Mouse (Mus musculus) kidney, postnatal 0 days (tissue): ENCODE measurements around the gene Nbea. TPM values are rescaled to one million over a fixed set of nuclear protein-coding genes. Genes with fewer than 3 reads are reported as not detected.

ENCODE experiments used
- ATAC-seq: fragments of 200-750 bp; cut with Nextera tagmentation; replicated peaks from 2 replicates; pipeline ENCODE4 v1.8.0; 2017; ENCODE audit warnings: low read depth, moderate number of reproducible peaks, moderate TSS enrichment, moderate library complexity; ENCODE audit not compliant: low FRiP score
- DNase-seq: peaks from one replicate; pipeline ENCODE4 v3.0.0-alpha.2; 2016; ENCODE audit warnings: low spot score
- H3K27ac ChIP-seq: fragments of 300-500 bp; sonication (generic); 2 replicates; pipeline ENCODE4 v1.5.1; 2014; ENCODE audit warnings: mild to moderate bottlenecking
- H3K27me3 ChIP-seq: fragments of 300-500 bp; sonication (generic); 2 replicates; pipeline ENCODE4 v1.6.1; 2014; ENCODE audit warnings: low read length, mixed read lengths; ENCODE audit not compliant: insufficient read depth
- H3K36me3 ChIP-seq: fragments of 300-500 bp; sonication (generic); 2 replicates; pipeline ENCODE4 v1.6.1; 2014; ENCODE audit warnings: low read length, mixed read lengths; ENCODE audit not compliant: insufficient read depth
- H3K4me1 ChIP-seq: fragments of 300-500 bp; sonication (generic); replicated peaks from 2 replicates; pipeline ENCODE4 v1.6.1; 2014; ENCODE audit warnings: antibody characterized with exemption, low read length, mixed read lengths; ENCODE audit not compliant: insufficient read depth
- H3K4me2 ChIP-seq: fragments of 300-500 bp; sonication (generic); 2 replicates; pipeline ENCODE4 v1.6.1; 2014; ENCODE audit warnings: mild to moderate bottlenecking, low read length, moderate library complexity, mixed read lengths
- H3K4me3 ChIP-seq: fragments of 300-500 bp; sonication (generic); replicated peaks from 2 replicates; pipeline ENCODE4 v1.5.1; 2014; ENCODE audit warnings: low read depth, low read length
- H3K9ac ChIP-seq: fragments of 300-500 bp; sonication (generic); 2 replicates; pipeline ENCODE4 v1.6.1; 2014; ENCODE audit warnings: low read depth, low read length
- H3K9me3 ChIP-seq: fragments of 300-500 bp; sonication (generic); replicated peaks from 2 replicates; pipeline ENCODE4 v1.6.1; 2016; ENCODE audit warnings: low read length, inconsistent platforms, mixed read lengths
- CTCF ChIP-seq: IDR thresholded peaks from 2 replicates; pipeline ENCODE4 v1.5.1; 2016; ENCODE audit warnings: antibody characterized with exemption, low read depth, mild to moderate bottlenecking, moderate library complexity
- WGBS: fragments of 180-500 bp; shearing (Covaris S2); extraction: QIAGEN DNeasy Blood & Tissue Kit; methylation state at CpG from one replicate; pipeline ENCODE4 v1.1.7; 2014; 5-methylcytosine and 5-hydroxymethylcytosine counted together
- polyA plus RNA-seq: library from polyadenylated mRNA; unstranded; fragments of >200 nt; fragmentation: Nextera tagmentation; extraction: Ambion mirVana; gene quantifications from 2 replicates; pipeline ENCODE4 v1.2.1, GENCODE M21; 2015

Gene Nbea
- polyA plus RNA-seq, 1 experiment from 2014 or later, result 8.6 TPM

DNA sequence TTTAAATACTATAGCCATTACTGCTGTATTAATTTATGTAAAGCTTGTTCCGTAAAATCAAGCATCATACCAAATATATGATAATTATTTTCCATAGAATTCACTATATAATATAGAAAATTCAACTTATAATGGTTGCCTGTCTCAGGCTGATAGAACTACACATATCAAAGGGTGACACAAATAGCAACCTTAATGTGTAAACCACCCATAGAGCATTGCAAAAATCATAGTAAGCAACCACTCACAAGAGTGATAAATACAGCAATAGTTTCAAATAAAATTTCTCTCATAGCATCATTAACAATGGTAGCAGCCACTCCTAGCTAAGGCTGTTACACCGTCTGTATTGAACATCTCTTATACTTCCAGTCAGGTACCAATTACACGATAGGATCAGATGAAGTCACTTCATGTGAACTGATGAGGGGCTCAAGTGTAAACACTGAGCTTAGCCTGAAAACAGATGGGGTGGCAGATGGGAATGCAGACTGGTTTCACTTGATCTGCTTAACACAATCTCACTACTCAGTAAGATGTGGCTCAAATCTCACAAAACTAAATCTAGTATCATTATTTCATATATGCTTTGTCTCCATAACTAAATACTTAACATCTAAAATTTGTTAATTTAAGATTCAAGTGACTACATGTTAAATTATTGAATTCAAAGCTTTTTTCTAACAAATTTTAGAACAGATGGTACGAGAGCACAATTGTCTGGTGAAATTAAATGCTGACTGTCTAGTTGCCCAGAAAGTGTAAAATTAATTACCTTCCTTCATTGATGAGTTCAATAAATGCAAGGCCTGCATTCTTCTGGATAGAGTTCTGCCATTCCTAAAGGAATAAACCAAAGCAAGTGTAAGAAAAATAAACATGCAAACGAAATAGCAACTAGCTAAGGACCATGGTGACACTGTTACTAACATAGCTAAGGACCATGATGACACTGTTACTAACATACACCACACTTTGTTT, 310.3 kb downstream of the Nbea start:
- no peak overlapping the region for H3K27ac ChIP-seq
- no peaks in the 10 kb centered on the region for H3K36me3 ChIP-seq
- no peak overlapping the region for H3K9ac ChIP-seq
- H3K4me2 ChIP-seq, result no peak overlapping the region
- DNase-seq, result no peak
- no peak for TF ChIP-seq CTCF
- ATAC-seq, result no peak
- no peak overlapping the region for H3K4me3 ChIP-seq
- H3K9me3 ChIP-seq, result no peaks in the 10 kb centered on the region
- no peaks in the 10 kb centered on the region for H3K4me1 ChIP-seq
- H3K27me3 ChIP-seq, result no peaks in the 10 kb centered on the region
- WGBS, result 85% methylated on average over 5 of the region's 5 CpGs

- no peak overlapping the region for H3K4me2 ChIP-seq
- H3K27me3 ChIP-seq, result no peaks in the 10 kb centered on the region
- no peaks in the 10 kb centered on the region for H3K4me1 ChIP-seq
- H3K36me3 ChIP-seq, result 0 out of 2 replicates have a peak, but pooled peaks cover 4% of the 10 kb centered on the region
- H3K9me3 ChIP-seq, result no peaks in the 10 kb centered on the region
- DNase-seq (no peak), ATAC-seq (no peak)
- H3K4me3 ChIP-seq, result no peak overlapping the region
- WGBS, result 78% methylated on average over 7 of the region's 7 CpGs
- H3K9ac ChIP-seq, result no peak overlapping the region
- no peak for TF ChIP-seq CTCF
- H3K27ac ChIP-seq, result no peak overlapping the region
These were observed 331.0 kb downstream of the Nbea start for GRCm38 (mm10) chr3:55852488-55852887.

GRCm38 (mm10) chr3:55847115-55847514, 336.4 kb downstream of the Nbea start:
- ATAC-seq (no peak), DNase-seq (no peak)
- Histone ChIP-seq H3K4me2 (no peak overlapping the region), H3K4me3 (no peak overlapping the region), H3K9me3 (no peaks in the 10 kb centered on the region), H3K4me1 (no peaks in the 10 kb centered on the region), H3K27me3 (no peaks in the 10 kb centered on the region), H3K27ac (no peak overlapping the region), H3K36me3 (no peaks in the 10 kb centered on the region), H3K9ac (no peak overlapping the region)
- WGBS, result 79% methylated on average over 1 of the region's 1 CpGs
- TF ChIP-seq CTCF, result no peak

DNA sequence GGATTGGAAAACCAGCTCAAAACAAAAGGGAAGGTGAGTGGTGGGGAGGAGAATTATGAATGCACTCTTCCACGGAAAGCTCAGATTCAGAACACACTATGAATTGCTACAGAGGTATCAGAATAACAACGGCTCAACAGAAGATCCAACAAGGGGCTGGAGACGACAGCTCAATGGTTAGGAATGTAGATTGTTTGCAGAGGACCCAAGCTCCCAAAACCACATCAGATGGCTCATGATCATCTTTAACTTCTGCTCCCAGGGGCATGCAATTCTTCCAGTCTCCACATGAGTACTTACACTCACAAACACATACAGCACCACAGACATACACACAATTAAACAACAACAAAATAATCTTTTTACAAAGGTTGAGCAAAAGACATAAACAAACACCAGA, 346.3 kb downstream of the Nbea start:
- DNase-seq (no peak), ATAC-seq (no peak)
- TF ChIP-seq CTCF, result no peak
- no peak overlapping the region for H3K4me3 ChIP-seq
- H3K4me2 ChIP-seq, result no peak overlapping the region
- H3K36me3 ChIP-seq, result no peaks in the 10 kb centered on the region
- no peak overlapping the region for H3K9ac ChIP-seq
- H3K9me3 ChIP-seq, result no peaks in the 10 kb centered on the region
- H3K27ac ChIP-seq, result no peak overlapping the region
- 86% methylated on average over 3 of the region's 3 CpGs for WGBS
- H3K4me1 ChIP-seq, result no peaks in the 10 kb centered on the region
- no peaks in the 10 kb centered on the region for H3K27me3 ChIP-seq

DNA sequence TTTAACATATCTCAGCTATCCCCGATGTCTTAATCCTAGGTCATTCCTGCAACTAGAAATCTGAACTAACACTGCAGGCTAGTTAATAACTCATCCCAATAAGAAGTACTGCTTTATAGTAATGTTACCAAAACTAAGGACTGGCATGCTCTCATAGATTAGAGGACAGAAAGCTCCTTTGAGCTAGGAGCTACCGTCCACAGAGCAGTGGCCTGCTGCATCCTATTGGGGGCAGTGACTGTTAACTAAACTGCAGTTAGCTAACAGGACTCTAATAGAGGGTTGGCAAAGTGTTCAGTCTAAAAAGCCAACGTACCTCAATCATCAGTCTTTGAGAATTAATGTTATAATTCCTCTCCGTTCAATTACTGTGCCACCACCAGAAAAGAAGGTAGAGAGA, 348.3 kb downstream of the Nbea start:
- Histone ChIP-seq H3K36me3 (no peaks in the 10 kb centered on the region), H3K4me1 (no peaks in the 10 kb centered on the region), H3K9ac (no peak overlapping the region), H3K9me3 (no peaks in the 10 kb centered on the region), H3K4me3 (no peak overlapping the region), H3K27me3 (no peaks in the 10 kb centered on the region), H3K4me2 (no peak overlapping the region), H3K27ac (no peak overlapping the region)
- DNase-seq (no peak), ATAC-seq (no peak)
- no peak for TF ChIP-seq CTCF
- WGBS, result 65% methylated on average over 4 of the region's 4 CpGs

GRCm38 (mm10) chr3:55830226-55830625, 353.3 kb downstream of the Nbea start:
- Histone ChIP-seq H3K27ac (no peak overlapping the region), H3K27me3 (no peaks in the 10 kb centered on the region), H3K36me3 (no peaks in the 10 kb centered on the region), H3K4me1 (no peaks in the 10 kb centered on the region), H3K9me3 (no peaks in the 10 kb centered on the region), H3K4me2 (no peak overlapping the region), H3K9ac (no peak overlapping the region), H3K4me3 (no peak overlapping the region)
- no peak for TF ChIP-seq CTCF
- ATAC-seq (no peak), DNase-seq (no peak)
- WGBS, result 36% methylated on average over 5 of the region's 5 CpGs
